Mouse (Mus musculus): ENCODE measurements around the gene Fdxr. TPM values are rescaled to one million over a fixed set of nuclear protein-coding genes. Genes with fewer than 3 reads are reported as not detected.

Fdxr gene
- polyA plus RNA-seq, 1 experiment from 2014 or later: 10.5 TPM

DNA sequence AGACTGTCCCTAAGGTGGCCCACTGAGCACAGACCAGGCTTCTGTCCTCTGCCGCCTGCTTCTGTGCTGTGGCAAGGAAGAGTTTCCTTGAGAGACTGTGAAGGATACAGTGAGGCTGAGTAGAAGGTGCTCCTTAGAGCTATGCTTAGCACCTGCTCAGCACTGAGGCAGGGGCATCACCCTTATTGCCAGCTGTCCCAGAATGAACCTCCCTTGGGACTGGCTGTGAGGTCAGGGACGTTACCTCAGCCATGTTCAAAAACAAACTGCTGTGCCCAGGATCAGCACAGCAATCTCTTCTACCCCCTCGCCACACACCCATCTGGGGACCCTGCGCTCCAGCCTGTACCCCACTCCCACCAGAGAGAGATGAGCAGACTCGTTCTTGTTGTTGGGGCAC lies 44.0 kb downstream of the Fdxr start:
- Histone ChIP-seq H3K4me1 (replicated peaks) (peaks cover 55% of the 10 kb centered on the region), H3K27ac (no peak overlapping the region), H3K27me3 (peaks cover 21% of the 10 kb centered on the region), H3K9me3 (replicated peaks) (no peaks in the 10 kb centered on the region), H3K4me2 (no peak overlapping the region), H3K4me3 (no peak overlapping the region), H3K36me3 (no peaks in the 10 kb centered on the region), H3K9ac (no peak overlapping the region)
- ATAC-seq (replicated peaks; ENCODE audit: insufficient number of reproducible peaks, insufficient read depth, low FRiP score, low read depth): no peak
- 91% methylated on average over 5 of the region's 5 CpGs for WGBS

DNA sequence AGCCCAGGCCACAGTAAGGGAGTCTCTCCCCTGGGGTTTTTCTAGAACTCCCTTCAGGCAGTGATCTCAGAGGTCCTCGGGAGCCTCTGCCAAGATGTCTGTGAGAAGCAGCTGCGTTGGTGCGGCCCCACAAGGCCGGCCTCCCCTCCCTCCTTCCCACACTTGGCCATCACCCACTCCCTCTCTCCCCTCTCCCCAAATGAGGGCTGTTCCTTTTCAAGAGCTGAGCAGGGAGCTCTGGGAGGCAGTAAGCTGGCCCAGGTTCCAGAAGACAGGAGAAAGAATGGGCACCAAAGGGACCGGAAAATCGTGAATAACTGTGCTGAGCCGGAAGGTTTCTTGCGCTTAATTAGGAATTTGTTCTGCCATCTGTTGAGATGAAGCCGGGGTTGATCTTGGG lies 44.9 kb downstream of the Fdxr start:
- H3K27ac ChIP-seq: peak overlapping the region; percentile 25; the same call in 1 of the 2 replicates
- H3K9ac ChIP-seq: no peak overlapping the region
- H3K27me3 ChIP-seq: peaks cover 18% of the 10 kb centered on the region
- WGBS: 70% methylated on average over 9 of the region's 9 CpGs
- no peaks in the 10 kb centered on the region for H3K9me3 ChIP-seq (replicated peaks)
- no peak overlapping the region for H3K4me3 ChIP-seq
- H3K4me2 ChIP-seq: no peak overlapping the region
- H3K36me3 ChIP-seq: no peaks in the 10 kb centered on the region
- peaks cover 64% of the 10 kb centered on the region for H3K4me1 ChIP-seq (replicated peaks)
- no peak for ATAC-seq (replicated peaks; ENCODE audit: insufficient number of reproducible peaks, insufficient read depth, low FRiP score, low read depth)

DNA sequence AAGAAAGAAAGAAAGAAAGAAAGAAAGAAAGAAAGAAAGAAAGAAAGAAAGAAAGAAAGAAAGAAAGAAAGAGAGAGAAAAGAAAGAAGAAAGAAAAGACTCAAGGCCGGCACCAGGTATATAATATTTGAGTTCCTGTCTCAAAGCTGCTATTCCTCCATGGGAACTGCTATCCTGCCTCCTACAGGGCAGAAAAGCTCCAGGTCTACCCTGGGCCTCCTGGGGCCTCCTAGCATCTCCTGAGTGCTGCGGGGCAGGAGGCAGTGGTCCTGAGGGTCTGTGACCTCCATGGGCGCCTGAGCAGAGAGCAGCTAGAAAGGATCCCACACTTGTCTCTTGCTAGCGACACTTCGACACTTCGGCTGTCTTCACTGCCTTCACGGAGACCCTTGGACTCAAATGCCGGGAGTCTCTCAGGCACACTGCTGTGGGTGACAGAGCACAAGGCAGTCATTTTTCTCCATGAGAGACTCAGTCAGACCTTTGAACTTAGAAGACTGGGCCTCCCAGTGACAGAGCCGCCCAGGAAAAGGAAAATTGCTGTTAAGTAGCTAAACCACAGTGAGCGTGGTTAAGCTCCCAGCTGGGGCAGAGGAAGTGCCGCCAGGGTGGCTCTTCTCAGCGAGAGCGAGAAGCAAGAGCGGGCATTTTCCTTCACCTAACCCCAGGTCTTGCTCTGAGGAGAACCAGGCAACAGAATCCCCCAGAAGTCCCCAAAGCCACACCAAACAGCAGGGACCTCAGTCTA lies 45.5 kb downstream of the Fdxr start:
- H3K27ac ChIP-seq: peak overlapping the region; percentile 42; the same call in 1 of the 2 replicates
- H3K4me1 ChIP-seq (replicated peaks): peaks cover 66% of the 10 kb centered on the region
- H3K27me3 ChIP-seq: peaks cover 18% of the 10 kb centered on the region

DNA sequence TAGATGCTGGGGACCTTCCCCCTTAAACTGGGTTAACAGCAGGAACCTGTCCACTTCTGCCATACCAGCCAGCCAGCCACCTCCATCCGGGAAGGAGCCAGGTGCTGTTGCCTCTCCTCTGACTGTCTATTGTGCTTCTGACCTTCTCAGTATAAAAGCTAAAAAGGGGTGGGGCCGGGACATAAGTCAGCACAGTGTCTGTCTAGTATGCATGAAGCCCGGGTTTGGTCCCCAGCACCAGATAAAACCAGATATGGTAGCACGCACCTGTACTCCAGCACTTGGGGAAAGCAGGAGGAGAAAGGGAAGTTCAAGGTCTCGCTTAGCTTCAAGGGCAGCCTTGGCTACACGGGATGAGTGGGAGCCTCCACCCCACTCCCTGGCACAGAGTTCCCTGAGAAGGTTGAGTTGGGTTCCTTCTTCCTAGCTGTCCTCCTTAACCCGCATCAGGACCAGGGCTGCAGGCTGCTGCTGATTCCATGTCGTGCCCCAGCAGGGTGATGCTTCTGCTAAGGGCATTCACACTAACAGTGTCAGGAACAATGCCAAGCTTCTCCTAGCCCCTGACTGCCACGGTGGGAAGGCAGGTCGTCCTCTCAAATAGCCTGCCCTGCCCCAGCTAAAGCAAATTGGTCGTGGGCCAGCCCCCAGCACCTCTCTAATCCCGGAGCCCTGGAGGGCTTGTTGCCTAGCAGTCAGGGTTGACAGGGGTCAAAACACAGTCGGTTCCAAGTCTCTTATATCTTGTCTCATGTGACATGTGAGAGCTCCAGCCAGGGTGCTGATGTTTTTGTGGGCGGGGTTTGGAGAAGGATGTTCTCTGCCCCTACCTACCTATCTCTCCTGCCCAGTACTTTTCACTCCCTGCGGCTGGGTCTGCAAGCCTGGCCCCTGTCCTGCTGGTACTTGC lies 47.6 kb downstream of the Fdxr start:
- 45% methylated on average over 15 of the region's 15 CpGs for WGBS
- H3K9ac ChIP-seq: no peak overlapping the region
- H3K27ac ChIP-seq: peak overlapping the region; percentile 17

More for the DNA sequence above, 45.5 kb downstream of the Fdxr start:
- H3K4me3 ChIP-seq: no peak overlapping the region
- no peak overlapping the region for H3K4me2 ChIP-seq
- no peak for ATAC-seq (replicated peaks; ENCODE audit: insufficient number of reproducible peaks, insufficient read depth, low FRiP score, low read depth)
- H3K9me3 ChIP-seq (replicated peaks): no peaks in the 10 kb centered on the region
- 61% methylated on average over 14 of the region's 14 CpGs for whole genome bisulfite sequencing
- no peaks in the 10 kb centered on the region for H3K36me3 ChIP-seq
- H3K9ac ChIP-seq: no peak overlapping the region

DNA sequence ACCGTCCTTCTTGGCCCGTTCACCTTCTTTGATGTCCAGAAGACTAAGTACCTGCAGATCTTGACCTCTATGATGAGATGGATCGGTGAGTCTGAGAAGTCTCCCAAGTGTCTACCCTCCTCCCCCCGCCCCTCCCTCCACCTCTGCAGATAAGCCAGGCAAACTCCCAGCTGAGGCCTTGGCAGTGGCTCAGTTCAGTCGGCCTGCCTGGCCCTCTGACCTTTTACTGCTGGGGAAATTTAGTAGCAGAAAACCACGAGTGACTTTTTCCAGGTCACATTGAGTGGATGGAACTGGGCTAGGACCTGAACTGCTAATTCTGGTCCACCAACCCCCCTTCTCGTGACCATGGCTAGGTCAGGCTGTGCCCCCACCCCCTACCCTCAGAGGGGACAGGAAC lies 48.4 kb downstream of the Fdxr start:
- Histone ChIP-seq H3K4me3 (no peak overlapping the region), H3K27me3 (peaks cover 12% of the 10 kb centered on the region), H3K9me3 (replicated peaks) (no peaks in the 10 kb centered on the region), H3K9ac (no peak overlapping the region), H3K4me2 (no peak overlapping the region), H3K4me1 (replicated peaks) (peaks cover 73% of the 10 kb centered on the region), H3K27ac (no peak overlapping the region), H3K36me3 (no peaks in the 10 kb centered on the region)
- no peak for ATAC-seq (replicated peaks; ENCODE audit: insufficient number of reproducible peaks, insufficient read depth, low FRiP score, low read depth)
- 47% methylated on average over 7 of the region's 7 CpGs for WGBS

More for the DNA sequence above, 47.6 kb downstream of the Fdxr start:
- Histone ChIP-seq H3K4me2 (no peak overlapping the region), H3K27me3 (peaks cover 15% of the 10 kb centered on the region), H3K4me1 (replicated peaks) (peaks cover 68% of the 10 kb centered on the region), H3K36me3 (no peaks in the 10 kb centered on the region), H3K9me3 (replicated peaks) (no peaks in the 10 kb centered on the region), H3K4me3 (no peak overlapping the region)
- ATAC-seq (replicated peaks; ENCODE audit: insufficient number of reproducible peaks, insufficient read depth, low FRiP score, low read depth): peak; percentile 25

DNA sequence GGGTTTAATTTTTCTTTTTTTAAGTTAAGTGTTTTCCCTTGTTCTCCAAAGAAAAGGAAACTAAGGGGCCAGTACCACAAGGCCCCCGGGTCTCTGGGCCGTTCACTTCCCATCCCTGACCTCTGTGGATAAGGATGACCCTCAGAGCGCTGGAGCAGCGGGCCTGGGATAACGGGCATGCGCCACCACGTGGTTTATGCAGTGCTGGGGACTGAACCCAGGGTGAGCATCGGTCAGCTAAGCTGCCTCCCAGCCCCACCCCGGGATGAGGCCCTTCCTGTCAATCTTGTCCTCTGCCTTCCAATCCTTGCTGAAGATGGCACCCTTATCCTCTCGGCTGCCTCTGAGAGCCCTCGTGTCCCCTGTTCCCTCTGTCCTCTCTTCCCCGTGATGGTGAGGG lies 49.2 kb downstream of the Fdxr start:
- Histone ChIP-seq H3K4me2 (no peak overlapping the region), H3K27me3 (peaks cover 6% of the 10 kb centered on the region), H3K4me3 (no peak overlapping the region), H3K36me3 (no peaks in the 10 kb centered on the region), H3K9ac (no peak overlapping the region), H3K27ac (no peak overlapping the region), H3K9me3 (replicated peaks) (no peaks in the 10 kb centered on the region), H3K4me1 (replicated peaks) (peaks cover 76% of the 10 kb centered on the region)
- ATAC-seq (replicated peaks; ENCODE audit: insufficient number of reproducible peaks, insufficient read depth, low FRiP score, low read depth): no peak
- WGBS: 40% methylated on average over 12 of the region's 12 CpGs

DNA sequence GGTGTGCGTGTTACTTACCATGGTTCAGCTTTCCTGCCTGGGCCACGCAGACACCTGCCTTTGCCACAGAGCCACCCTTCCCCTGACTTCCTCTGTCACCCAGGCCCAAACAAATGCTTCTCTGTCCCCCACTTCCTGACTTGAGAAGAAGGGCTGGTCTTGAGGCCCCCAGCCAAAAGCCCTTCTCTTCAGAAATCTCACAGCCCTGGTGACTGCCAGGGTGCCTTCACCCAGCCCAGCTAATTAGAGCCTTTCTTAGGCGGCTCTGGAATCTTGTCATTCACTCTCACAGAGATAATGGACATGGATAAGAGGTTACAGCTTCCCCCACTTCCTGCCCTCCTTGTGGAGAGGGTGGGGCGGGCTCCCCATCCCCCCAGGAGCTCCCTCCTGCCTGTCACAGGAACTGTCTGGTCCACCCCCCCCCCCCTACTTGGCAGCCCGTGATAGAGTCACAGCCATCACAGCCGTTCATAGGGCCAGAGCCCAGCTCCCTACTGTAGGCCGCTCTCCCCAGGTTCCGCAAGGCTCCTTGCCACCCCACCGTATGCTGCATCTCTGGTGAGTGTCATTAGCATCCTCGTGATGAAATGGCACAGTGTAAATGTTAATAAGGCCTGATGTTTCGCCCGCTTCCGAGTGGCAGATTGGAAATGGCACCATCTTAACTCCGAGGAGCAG lies 49.9 kb downstream of the Fdxr start:
- Histone ChIP-seq H3K9ac (no peak overlapping the region), H3K36me3 (no peaks in the 10 kb centered on the region), H3K4me3 (no peak overlapping the region), H3K4me2 (no peak overlapping the region), H3K27me3 (peaks cover under 1% of the 10 kb centered on the region; the same call in 1 of the 2 replicates), H3K9me3 (replicated peaks) (no peaks in the 10 kb centered on the region), H3K4me1 (replicated peaks) (peaks cover 79% of the 10 kb centered on the region), H3K27ac (peak overlapping the region; percentile 13; the same call in 1 of the 2 replicates)
- WGBS: 50% methylated on average over 14 of the region's 14 CpGs
- peak; percentile 9; the same call in 1 of the 2 replicates for ATAC-seq (replicated peaks; ENCODE audit: insufficient number of reproducible peaks, insufficient read depth, low FRiP score, low read depth)

DNA sequence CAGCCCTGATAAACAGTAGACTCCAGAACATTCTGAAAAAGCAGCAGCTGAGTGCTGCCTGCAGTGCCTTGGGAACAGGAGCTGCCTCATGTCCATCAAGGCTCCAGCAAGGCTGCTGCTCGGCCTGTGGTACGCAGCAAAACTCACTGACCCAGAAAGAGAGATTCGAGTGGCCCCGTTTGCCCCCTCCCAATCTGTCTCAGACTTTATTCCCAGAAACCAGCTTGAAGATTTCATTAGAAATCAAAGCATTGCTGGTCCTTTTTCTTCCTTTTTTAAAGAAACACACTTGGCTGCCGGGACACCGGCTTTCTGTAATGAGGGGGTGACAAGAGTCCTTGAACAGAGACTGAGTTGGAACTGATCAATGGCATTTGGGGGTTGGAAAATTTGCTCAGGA lies 51.5 kb downstream of the Fdxr start:
- H3K4me1 ChIP-seq (replicated peaks): peaks cover 82% of the 10 kb centered on the region
- no peaks in the 10 kb centered on the region for H3K36me3 ChIP-seq
- H3K9ac ChIP-seq: no peak overlapping the region
- no peak overlapping the region for H3K27ac ChIP-seq
- 73% methylated on average over 6 of the region's 6 CpGs for WGBS
- no peaks in the 10 kb centered on the region for H3K27me3 ChIP-seq
- no peak overlapping the region for H3K4me2 ChIP-seq
- no peak for ATAC-seq (replicated peaks; ENCODE audit: insufficient number of reproducible peaks, insufficient read depth, low FRiP score, low read depth)
- H3K4me3 ChIP-seq: no peak overlapping the region
- no peaks in the 10 kb centered on the region for H3K9me3 ChIP-seq (replicated peaks)

DNA sequence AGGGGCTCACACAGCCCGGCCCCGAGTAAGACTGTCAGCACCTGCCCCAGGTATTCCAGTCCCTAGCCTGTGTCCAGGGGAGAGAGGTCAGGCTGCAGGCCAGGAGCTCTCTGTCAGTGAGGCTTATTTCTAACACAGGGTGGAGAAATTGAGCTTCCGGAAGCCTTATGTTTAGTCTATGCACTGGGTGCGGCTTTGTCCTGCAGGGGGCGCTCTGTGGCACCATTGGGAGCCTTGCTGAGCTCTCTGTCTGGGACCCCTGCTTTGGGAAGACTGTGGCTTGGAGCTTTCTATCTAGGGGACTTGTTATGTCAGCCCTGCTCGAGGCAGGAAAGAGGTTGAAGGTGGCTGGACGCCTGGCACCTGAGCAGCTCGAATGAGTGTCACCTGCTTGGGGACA lies 52.0 kb downstream of the Fdxr start:
- no peak overlapping the region for H3K27ac ChIP-seq
- H3K9me3 ChIP-seq (replicated peaks): no peaks in the 10 kb centered on the region
- no peak overlapping the region for H3K4me3 ChIP-seq
- no peaks in the 10 kb centered on the region for H3K36me3 ChIP-seq
- 45% methylated on average over 8 of the region's 8 CpGs for WGBS
- no peak overlapping the region for H3K4me2 ChIP-seq
- no peaks in the 10 kb centered on the region for H3K27me3 ChIP-seq
- H3K9ac ChIP-seq: no peak overlapping the region
- ATAC-seq (replicated peaks; ENCODE audit: insufficient number of reproducible peaks, insufficient read depth, low FRiP score, low read depth): no peak
- H3K4me1 ChIP-seq (replicated peaks): peaks cover 78% of the 10 kb centered on the region

DNA sequence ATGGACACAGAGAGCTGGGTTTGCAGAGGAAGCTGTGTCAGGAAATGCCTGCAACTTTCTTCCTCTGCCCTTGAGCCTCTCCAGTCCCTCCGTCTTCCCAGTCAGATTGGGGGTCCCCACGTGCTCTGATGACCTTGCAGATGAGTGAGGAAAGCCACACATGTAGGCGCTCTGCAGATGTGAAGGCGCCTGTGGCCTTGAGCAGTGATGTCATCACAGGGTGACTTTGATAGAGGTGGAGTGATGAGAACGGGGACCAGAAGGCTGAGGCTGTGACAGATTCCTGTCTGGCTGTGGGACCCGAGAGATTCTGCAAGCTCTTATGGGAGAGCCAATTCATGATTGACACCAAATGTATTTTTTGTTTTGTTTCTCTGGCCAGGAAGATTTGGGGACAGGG lies 53.0 kb downstream of the Fdxr start:
- no peaks in the 10 kb centered on the region for H3K36me3 ChIP-seq
- no peak overlapping the region for H3K4me3 ChIP-seq
- no peak overlapping the region for H3K9ac ChIP-seq
- H3K27me3 ChIP-seq: no peaks in the 10 kb centered on the region
- H3K27ac ChIP-seq: peak overlapping the region; percentile 78
- no peaks in the 10 kb centered on the region for H3K9me3 ChIP-seq (replicated peaks)
- 15% methylated on average over 6 of the region's 6 CpGs for WGBS
- no peak for ATAC-seq (replicated peaks; ENCODE audit: insufficient number of reproducible peaks, insufficient read depth, low FRiP score, low read depth)
- no peak overlapping the region for H3K4me2 ChIP-seq
- H3K4me1 ChIP-seq (replicated peaks): peaks cover 78% of the 10 kb centered on the region

DNA sequence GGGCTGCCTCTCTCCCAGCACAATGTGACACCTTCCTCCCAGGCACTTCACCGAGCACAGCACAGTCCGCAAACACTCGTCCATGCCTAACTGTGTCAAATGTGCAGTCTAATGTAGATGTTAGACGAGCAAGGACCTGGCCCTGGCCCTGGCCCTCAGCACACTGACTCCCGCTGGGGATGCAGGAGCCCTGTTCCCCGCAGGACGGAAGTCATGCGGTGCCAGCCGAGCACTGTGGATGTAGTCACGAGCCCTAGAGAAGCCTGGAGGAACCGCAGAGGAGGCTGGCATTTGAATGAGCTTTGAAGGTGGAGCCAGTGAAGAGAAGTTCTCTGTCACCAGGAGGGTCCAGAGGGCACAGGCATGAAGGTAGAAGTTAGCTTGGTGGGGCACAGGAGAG lies 53.4 kb downstream of the Fdxr start:
- Histone ChIP-seq H3K4me3 (no peak overlapping the region), H3K4me2 (no peak overlapping the region), H3K4me1 (replicated peaks) (peaks cover 78% of the 10 kb centered on the region), H3K9ac (no peak overlapping the region), H3K36me3 (no peaks in the 10 kb centered on the region), H3K27ac (peak overlapping the region; percentile 78), H3K27me3 (no peaks in the 10 kb centered on the region), H3K9me3 (replicated peaks) (no peaks in the 10 kb centered on the region)
- 42% methylated on average over 11 of the region's 11 CpGs for WGBS
- no peak for ATAC-seq (replicated peaks; ENCODE audit: insufficient number of reproducible peaks, insufficient read depth, low FRiP score, low read depth)
